Mouse (Mus musculus) adrenal gland, postnatal 36 days (tissue): ENCODE measurements around the gene Gm10803. TPM values are rescaled to one million over a fixed set of nuclear protein-coding genes. Genes with fewer than 3 reads are reported as not detected.
"Not testable (repeated sequence)": the region's sequence is repeated elsewhere in the genome, so short reads cannot be mapped to it uniquely, and the experiment has no call there.

ENCODE experiments used
- DNase-seq, 2 experiments: peaks; one replicate each; pipeline ENCODE4 v3.0.0; 2021; ENCODE audit warnings: mixed read lengths in 1 of 2
- long read RNA-seq, 2 experiments: library from polyadenylated mRNA; stranded (forward); transcript quantifications; one replicate each; pipeline ENCODE4 v2.0.0; 2021; ENCODE audit warnings: borderline sequencing depth in 2 of 2
- total RNA-seq, 2 experiments: library from RNA; stranded (reverse); gene quantifications; 2 replicates each; pipeline ENCODE4 v1.2.3; 2021

Gene Gm10803
- not detected for total RNA-seq
- long read RNA-seq, experiment 1 = 0 reads
- long read RNA-seq, experiment 2 = 0 reads

DNA sequence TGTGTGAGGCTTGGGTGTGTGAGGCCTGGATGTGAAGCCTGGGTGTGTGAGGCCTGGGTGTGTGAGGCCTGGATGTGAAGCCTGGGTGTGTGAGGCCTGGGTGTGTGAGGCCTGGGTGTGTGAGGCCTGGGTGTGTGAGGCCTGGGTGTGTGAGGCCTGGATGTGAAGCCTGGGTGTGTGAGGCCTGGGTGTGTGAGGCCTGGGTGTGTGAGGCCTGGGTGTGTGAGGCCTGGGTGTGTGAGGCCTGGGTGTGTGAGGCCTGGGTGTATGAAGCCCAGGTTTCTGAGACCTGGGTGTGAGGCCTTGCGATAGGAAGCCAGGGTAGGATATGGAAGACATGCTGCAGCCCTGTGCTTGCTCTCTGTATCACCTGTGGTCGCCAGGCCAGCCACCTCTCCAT, at the start of gene Gm10803:
Gene Gm10803, plus strand, starts transcription at position 301 of the 400 bp plus-strand sequence.
- DNase-seq = not testable (repeated sequence)

DNA sequence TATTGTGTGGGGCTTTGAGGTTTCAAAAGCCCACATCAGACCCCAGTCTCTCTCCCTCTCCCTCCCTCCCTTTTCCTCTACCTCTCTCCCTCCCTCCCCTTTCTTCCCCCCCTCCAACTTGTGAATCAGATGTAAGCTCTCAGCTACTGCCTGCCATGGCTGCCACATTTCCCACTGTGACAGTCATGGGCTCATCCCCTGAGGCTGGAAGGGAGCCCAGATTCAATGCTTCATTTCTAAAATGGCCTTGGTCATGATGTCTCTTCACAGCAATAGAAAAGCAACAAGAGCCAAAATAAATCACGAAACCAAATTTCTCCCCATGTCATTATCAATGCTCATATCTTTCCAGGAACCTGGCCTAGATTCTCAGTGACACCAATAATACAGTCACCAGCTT, 49.5 kb upstream of the Gm10803 start:
- peak; percentile 63 to 66 for DNase-seq

DNA sequence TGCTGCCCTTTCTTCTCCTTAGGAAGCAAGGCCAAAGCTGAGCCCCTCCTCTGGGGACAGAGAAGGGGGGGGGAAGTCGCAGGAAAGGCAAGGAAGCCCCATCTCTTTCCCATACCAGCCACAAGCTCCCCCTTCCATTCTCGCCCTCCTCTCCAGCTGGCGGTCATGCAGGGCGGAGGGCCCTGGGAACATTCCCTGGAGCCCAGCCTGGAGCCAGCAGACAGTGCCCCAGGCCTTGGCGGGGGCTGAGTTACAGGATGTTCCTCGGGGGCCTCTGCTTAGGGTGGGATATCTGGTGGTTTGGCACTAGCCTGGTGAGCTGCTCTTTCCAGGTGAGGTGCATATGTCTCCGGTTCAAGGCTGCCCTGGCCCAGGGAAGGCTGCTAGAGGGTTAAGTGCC, 48.2 kb upstream of the Gm10803 start:
- no peak for DNase-seq

DNA sequence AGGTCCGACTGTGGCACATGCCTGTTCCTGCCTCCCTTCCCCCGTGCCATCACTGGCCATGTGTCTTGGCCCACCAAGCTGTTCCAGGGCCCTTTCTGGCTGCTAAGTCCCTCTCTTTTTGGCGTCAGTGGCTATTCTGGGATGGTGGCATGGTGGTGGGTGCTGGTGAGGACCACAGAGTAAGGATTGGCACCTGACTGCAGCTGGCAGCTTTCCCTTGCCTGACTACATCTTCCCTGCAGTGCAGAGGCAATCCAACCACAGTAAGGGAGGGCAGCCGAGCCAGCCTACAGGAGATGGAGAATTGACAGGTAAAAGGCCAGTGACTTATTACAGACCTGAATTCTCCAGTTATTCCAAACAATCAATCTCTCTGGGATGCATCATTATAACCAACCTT, 45.1 kb upstream of the Gm10803 start:
- DNase-seq = no peak

DNA sequence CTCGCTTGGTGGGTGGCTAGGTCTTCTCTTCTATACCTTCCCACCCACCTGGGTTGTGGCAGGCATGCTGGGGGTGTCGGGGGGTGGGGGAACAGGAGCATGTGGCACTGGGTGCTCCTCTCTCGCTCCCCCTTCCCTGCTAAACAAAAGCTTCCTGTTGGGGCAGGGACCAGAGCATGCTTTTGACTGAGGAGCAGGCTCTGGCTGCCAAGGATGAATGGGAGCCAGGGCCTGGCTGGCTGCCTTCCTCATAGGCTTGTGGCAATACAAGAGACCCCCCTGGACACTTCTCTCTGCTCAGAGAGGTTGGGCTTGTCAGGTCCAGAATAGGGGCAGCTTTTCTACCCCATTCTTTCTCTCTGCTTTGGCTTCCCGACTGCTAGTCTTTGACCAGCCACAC, 39.3 kb upstream of the Gm10803 start:
- DNase-seq = no peak

DNA sequence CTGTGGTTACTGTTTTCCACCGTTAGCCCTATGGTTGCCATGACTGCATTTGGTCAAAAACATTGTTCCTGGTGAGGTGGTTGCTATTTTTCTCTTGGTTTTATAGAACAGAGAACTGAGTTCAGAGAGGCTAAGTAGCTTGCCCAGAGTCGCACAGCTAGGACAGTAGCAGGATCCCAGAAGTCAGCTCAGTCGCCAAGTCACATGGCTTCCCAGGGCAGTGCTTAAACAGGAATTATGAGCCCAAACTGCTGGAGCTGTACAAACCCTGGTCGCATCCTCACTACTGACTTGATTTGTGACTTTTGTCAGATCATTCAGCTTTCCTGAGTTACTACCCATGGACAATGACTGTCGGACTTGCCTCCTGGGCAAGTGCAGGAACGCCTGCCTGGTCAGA, 38.8 kb upstream of the Gm10803 start:
- no peak for DNase-seq

DNA sequence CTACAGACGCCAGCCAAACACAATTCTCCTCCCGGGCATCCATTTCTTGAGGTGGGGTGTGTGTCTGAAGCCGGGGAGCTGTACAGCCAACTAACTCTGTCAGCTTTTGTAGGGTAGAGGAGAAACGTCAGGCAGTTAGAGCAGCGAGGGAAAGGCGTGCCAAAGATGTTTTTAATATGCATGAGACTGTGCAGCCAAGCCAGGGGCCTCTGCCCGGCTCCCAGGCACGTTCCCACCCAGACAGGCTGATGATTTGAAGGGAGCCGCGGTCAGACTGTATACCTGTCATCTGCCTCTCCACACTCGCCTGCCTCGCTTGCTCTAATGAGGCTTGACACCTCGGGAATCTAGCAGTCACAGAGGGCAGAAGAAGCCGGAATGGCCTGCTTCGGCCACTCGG, 38.4 kb upstream of the Gm10803 start:
- DNase-seq = no peak

DNA sequence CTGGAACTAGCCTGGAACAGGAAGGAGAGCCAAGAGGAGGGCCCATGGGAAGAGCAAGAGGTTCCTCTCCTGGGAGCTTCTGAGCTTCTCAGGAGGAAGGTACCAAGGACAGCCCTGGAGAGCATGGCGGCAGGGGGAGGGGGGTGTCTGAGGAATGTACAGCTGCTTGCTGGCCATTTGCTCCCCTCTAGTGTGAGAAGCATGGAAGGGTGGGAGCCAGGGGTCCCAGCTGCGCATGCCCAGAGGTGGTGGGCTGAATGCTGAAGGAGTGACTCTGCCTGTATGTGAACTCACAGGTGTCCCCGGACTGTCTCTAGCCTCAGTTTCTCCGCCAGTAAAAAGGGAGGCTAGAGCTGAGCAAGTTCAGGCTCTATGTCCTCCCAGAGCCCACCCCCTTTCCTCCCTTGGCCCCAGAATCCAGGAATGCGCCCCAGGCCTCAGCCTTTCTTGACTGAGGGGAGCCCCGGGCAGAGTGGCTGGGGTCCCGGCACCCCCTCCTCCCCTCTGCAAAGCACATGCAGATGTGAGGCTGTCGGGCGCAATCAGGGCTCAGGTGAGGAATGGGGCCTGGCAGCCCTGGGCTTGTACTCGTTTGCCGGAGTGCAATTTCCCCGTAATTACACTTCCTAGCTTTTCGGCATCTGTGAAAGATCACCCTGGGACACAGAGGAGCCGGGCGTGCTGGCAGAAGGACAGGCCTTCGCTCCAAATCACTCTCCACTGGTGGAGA, 35.2 kb upstream of the Gm10803 start:
- DNase-seq = no peak

DNA sequence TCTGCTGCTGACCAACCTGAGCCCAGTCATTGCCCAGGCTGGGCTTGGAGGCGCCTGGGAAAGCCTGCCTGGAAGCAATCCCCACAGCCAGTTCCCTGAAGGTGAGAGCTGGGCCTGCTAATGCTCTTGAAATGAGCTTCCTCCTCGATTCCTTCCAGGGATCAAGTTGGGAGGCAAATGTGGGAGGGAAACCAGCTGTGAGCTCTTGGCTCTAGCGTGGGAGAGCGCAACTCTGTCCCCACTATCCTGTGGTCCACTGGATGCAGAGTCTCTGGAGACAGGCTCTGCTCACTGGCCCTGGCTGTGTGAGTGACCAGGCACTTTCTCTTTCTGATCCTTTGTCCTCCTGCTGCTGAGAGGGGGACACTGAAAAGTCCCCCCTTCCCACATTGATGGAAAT, 30.8 kb upstream of the Gm10803 start:
- no peak for DNase-seq

DNA sequence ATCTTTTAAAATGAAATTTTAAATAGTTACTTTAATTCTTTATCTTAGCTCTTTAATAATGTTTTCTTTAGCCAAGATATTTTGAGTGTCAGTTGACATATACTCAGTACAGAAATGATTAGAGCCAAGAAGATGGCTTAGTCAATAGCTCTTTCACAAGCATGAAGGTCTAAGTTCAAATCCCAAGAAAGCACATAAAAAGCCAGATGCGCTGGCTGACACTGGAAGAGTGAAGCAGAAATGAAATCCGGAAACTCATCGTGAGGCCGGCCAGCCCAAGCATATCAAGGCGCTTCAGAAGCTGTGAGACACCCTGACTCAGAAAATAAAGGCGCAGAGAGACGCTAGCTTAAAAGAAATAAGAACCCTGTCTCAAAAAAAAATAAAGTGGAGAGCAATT, 26.5 kb upstream of the Gm10803 start:
- no peak for DNase-seq

DNA sequence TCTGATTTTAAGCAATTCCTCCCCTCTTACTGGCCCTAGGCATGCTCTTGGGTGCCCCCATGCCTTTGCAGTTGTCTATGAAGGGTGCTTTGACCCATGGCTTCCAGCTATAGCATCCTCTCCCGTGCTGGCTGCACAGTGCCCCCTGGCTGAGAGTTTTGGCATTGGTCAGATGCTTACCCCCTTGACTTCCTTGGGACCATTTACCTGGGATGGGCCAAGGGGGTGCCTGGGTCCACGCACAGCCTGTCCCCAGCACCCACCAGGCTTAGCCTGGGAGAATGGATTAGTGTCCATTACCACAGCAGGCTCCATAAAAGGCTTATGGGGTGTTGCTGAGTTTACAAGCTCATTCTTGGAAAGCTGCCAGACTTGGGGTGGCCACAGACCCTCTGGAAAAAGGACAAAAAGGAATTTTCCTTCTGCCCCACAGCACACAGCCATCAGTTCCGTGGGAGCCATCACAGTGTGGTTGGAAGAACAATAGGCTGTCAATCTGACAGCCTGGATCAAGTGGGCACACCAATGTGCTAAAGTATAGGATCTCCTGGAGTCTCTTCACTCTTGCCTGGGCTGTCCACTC, 22.9 kb upstream of the Gm10803 start:
- no peak for DNase-seq

DNA sequence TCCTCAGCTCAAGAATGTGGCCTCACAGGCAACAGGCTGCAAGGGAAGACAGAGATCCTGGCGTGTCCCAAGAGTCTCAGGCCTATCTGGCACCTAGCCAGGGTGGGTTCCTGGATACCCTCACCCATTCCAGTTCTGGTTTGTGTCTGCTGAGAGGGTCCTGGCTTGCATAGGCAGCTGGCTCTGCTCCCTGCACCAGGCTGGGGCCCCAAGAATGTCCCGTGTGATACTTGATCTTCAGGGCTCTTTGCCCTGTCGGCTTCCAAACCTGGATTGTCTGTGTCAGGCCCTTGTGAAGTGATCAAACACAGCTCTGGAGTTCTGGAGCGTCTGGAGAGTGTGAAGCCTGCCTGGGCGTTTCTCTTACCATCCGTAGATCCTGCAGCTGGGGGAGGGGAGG, 22.2 kb upstream of the Gm10803 start:
- no peak for DNase-seq

DNA sequence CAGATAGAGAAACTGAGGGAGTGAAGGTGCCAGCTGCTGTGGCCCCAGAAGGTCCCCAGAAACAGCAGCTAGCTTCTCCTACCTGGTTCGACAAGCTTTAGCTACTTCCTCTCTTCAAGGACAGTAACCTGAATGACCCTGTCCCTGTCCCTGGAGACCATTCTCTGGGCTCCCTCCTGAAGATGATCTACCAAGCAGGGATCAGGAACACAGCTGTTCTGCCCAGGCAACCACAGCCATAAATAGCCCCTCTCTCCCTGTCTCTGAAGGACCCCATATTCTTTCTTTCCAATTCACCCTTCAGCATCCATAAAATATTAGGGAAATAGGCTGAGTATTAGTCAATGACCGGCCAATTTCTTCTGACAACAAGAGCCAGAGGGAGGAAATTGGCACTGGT, 18.6 kb upstream of the Gm10803 start:
- DNase-seq = no peak

DNA sequence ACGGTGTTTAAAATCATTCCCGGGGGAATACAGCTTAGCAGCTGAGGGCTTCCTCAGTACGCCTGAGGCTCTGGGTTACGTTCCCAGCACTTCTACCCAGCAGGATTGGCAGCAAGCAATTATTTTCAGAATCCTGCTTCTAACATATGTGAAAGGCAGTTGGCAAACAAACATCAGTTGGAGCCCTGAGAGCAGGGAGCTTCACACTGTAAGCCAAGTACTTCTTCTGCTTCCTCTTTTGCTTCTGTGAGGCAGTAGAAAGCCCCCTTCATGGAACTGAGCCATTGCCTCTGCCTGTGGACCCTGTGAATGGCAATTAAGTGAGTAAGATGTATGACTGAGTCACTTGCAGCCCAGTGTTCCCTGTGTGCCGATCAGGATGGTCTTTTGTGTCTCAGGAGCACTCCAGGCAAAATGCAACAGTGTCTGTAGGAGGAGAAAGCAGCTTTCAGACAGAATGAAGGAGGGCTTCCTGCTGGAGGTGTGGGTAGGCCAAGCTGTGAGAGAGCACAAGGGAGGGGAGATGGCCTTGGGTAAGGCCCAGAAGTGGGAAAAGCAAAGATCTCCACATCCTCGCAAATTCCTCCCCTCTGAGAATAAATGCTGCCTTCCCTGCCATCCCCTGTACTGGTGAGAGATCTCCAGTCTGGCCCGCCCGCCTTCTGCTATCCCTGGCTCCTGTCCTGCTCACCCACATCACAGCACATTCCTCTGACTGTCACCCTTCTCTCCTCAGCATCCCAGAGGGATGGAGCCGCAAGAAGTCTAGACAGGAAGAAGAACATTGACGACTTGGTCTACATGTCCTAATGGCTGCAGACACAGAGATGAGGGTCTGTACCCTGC, 7.5 kb upstream of the Gm10803 start:
- no peak for DNase-seq

DNA sequence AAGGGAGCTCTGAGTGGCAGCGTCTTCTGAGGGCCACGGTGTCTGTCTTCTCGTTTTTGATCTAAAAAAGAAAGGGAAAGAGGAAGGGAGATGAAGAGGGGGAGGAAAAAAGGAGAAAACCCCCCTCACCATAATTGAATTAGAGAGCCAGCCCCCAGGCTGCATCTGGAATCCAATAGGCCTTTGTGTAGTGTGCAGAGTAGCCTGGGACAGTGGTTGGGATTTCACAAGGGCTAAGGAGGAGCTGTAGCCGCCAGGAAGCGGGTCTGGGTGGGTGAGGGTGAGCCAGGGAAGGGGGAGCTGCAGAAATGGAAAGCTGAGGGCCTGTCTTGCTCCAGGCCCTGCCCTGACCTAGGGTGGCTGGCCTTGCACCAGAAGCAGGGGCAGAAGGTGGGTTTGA, 6.5 kb upstream of the Gm10803 start:
- no peak for DNase-seq

DNA sequence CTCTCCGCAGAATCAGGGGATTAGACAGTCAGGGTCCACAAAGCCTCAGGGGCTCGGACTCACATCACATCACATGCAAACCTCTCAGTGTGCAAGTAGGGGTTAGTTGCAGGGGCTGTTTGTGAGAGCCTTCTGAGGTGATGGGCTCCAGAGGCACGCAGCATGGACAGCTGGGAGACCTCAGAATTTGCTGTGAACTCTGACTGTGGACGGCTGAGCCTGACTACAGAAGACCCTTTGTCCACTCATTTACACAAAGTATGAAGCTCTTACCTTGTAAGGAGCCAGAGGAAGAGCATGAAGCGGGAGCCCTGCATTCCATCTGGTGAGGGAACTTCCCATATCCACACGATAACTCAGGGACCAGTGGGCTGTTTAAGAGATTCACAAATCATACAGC, 5.3 kb downstream of the Gm10803 start:
- DNase-seq = no peak

DNA sequence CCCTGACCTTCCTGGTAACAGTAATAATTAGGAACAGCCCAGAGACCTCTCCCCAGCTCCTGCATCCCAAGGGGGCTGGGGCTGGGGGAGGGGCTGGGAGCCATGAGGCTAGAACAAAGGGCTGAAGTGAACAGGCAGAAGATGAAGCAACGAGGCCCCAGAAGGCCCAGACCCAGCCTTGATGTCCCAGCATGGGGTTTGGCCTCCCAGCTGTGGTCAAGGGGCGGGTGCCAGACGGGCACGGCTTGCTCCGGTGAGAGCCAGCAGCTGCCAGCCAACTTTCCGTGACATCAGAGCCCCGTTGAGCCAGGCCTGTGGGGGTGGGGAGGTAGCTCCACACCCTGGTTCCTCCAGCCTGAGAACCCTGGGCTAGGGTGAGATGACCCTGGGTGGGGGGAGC, 7.3 kb downstream of the Gm10803 start:
- peak; percentile 74 to 86 for DNase-seq

DNA sequence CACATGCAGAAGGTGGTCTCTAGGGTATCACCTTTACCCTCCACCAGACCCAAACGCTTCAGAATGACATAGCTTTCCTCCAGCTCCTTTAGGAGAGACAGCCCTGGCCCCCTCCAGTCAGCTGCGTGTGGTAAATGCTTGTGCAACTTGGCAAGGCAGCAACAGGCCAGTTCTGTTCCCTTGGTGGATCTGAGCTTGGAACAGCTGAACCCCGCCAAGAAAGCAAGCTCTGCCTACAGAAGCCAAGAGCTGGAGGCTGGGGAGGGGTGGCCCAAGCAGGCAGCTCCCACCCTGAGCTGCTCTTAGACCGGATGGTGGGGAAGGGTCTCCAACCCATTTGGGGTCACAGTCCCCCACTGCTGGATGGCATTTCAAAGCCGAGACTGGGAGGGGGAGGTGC, 12.2 kb downstream of the Gm10803 start:
- peak; percentile 43 to 52 for DNase-seq

DNA sequence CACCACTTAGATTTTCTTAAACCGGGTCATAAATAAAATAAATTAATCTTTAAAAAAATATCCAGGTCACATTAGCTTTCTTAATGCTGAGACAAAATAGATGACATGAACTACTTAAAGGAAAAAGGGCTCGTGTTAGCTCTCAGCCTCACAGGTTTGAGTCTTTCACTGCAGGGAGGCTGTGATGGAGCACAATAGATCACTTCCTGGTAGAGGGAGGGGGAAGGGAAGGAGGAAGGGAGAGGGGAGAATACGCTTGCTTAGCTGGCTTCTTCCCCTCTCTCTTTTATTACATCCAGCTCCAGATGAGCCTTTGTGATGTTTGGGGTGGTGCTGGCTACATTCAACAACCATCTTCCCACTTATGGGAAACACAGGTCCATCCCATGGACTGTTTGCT, 20.9 kb downstream of the Gm10803 start:
- no peak for DNase-seq

DNA sequence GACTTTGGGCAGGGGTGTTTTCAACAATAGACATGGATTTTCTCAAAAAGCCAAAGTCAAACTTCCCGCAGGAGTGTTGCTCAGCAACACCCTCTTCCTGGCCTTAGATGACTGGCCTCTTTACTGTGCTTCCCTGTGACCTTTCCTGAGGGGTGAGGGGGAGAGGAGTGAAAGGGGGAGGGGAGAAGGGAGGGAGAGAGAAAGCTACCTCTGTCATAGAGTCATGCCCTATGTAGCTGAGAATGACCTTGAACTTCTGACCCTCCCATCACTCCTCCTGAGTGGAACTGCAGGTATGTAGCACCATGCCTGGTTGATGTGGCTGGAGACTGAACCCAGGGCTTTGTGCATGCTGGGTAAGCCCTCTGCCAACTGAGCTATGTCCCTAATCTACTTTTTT, 25.5 kb downstream of the Gm10803 start:
- no peak for DNase-seq

DNA sequence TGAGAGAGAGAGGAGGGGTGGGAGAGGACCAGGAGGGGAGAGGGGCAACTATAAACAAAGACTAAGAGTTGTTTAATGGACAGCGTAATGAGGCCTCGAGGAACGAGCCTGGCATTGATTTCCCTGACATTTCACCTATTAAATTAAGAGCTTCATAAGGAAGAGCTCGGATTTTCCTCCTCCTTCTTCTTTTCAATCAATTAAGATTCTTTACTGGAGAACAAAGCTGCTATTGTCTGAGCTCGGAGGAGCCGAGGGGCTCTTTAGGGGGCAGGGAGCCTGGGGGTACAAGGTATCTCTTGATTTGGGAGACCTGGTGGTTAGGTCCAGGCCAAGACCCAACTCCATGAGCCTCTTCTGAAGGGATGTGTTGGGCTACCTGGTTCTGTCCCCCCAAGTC, 27.1 kb downstream of the Gm10803 start:
- DNase-seq = no peak

DNA sequence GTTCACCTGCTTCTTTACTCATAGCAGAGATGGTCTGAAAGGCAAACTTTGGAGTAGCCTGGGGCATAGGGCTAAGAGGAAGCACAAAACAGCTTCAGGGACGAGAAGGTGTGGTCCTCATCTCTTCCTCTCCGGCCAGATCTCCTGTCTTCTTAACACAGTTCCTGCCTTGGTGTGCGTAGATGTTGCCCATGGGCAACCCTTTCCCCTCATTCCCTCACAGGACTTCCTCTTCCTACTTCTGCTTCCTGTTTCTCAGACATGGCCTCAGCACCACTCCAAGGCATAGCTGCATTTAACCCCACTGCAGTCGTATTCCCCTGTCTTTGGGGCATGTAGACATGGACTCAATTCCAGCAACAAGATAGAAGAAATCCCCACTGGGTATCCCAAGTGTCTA, 29.5 kb downstream of the Gm10803 start:
- DNase-seq = no peak

DNA sequence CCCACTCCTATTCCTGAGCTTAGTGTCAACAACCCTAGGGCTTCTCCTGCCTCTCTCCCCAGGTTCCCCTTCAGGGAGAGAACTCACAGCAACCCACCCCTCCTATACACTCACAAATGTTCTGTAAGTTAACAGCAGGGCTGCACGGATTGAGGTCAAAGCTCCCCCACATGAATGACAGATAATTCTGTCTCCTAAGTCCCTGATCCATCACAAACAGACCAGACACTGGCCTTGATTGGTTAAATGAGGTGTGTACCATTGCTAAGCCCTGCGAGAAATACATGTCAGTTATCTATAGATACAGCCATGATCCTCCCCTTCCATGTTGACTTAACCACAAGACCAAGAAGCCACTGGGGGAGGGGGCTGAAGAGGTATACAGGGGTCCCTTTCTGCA, 31.3 kb downstream of the Gm10803 start:
- DNase-seq = no peak
